Mouse (Mus musculus): ENCODE data around the gene Fibcd1.

Fibcd1 gene

GRCm38 (mm10) chr2:31858500-31858899, 12.7 kb upstream of the Fibcd1 start:
- no peak for DNase-seq (ENCODE audit: low read depth, low spot score)

GRCm38 (mm10) chr2:31857180-31857579, 11.4 kb upstream of the Fibcd1 start:
- no peak for DNase-seq (ENCODE audit: low read depth, low spot score)

GRCm38 (mm10) chr2:31855991-31856390, 10.2 kb upstream of the Fibcd1 start:
- no peak for DNase-seq (ENCODE audit: low read depth, low spot score)

- DNase-seq (ENCODE audit: low read depth, low spot score), result no peak
Observed at GRCm38 (mm10) chr2:31850141-31850540, 4.3 kb upstream of the Fibcd1 start.

- no peak for DNase-seq (ENCODE audit: low read depth, low spot score)
Observed at GRCm38 (mm10) chr2:31847908-31848307, 2.1 kb upstream of the Fibcd1 start.

GRCm38 (mm10) chr2:31846692-31847660, 1.2 kb upstream of the Fibcd1 start:
- no peak for DNase-seq (ENCODE audit: low read depth, low spot score)

- DNase-seq (ENCODE audit: low read depth, low spot score), result no peak
Observed at GRCm38 (mm10) chr2:31845512-31845895, 301 bp downstream of the Fibcd1 start.

- no peak for DNase-seq (ENCODE audit: low read depth, low spot score)
Observed at GRCm38 (mm10) chr2:31844729-31845136, 1.1 kb downstream of the Fibcd1 start.

GRCm38 (mm10) chr2:31838868-31839267, 6.9 kb downstream of the Fibcd1 start:
- no peak for DNase-seq (ENCODE audit: low read depth, low spot score)

GRCm38 (mm10) chr2:31836985-31837384, 8.8 kb downstream of the Fibcd1 start:
- DNase-seq (ENCODE audit: low read depth, low spot score), result no peak

GRCm38 (mm10) chr2:31836091-31836490, 9.7 kb downstream of the Fibcd1 start:
- no peak for DNase-seq (ENCODE audit: low read depth, low spot score)

- no peak for DNase-seq (ENCODE audit: low read depth, low spot score)
Observed at GRCm38 (mm10) chr2:31828311-31828825, 17.4 kb downstream of the Fibcd1 start.

GRCm38 (mm10) chr2:31827877-31828276, 17.9 kb downstream of the Fibcd1 start:
- no peak for DNase-seq (ENCODE audit: low read depth, low spot score)

- DNase-seq (ENCODE audit: low read depth, low spot score), result no peak
Observed at GRCm38 (mm10) chr2:31826094-31827085, 19.4 kb downstream of the Fibcd1 start.

- no peak for DNase-seq (ENCODE audit: low read depth, low spot score)
Observed at GRCm38 (mm10) chr2:31825469-31825911, 20.3 kb downstream of the Fibcd1 start.

GRCm38 (mm10) chr2:31823933-31824730, 21.7 kb downstream of the Fibcd1 start:
- no peak for DNase-seq (ENCODE audit: low read depth, low spot score)

- DNase-seq (ENCODE audit: low read depth, low spot score), result no peak
Observed at GRCm38 (mm10) chr2:31822524-31823371, 23.1 kb downstream of the Fibcd1 start.

GRCm38 (mm10) chr2:31815367-31815766, 30.4 kb downstream of the Fibcd1 start:
- peak; percentile 23 for DNase-seq (ENCODE audit: low read depth, low spot score)

GRCm38 (mm10) chr2:31814699-31815098, 31.1 kb downstream of the Fibcd1 start:
- no peak for DNase-seq (ENCODE audit: low read depth, low spot score)

- DNase-seq (ENCODE audit: low read depth, low spot score), result no peak
Observed at GRCm38 (mm10) chr2:31813641-31814040, 32.2 kb downstream of the Fibcd1 start.

Measured in retina, adult 2 months (tissue).